Mouse (Mus musculus) adrenal gland, adult 18-20 months (tissue): ENCODE results near the gene Rxra. TPM values are rescaled to one million over a fixed set of nuclear protein-coding genes. Genes with fewer than 3 reads are reported as not detected.

ENCODE experiments used
- DNase-seq, 2 experiments: peaks; one replicate each; pipeline ENCODE4 v3.0.0; 2021 to 2022; ENCODE audit warnings: low spot score in 2 of 2
- total RNA-seq, 2 experiments: library from RNA; stranded (reverse); gene quantifications; 1 replicate in 1 of 2; 2 replicates in 1 of 2; pipeline ENCODE4 v1.2.3; 2021

Rxra gene
- total RNA-seq, 2 experiments from 2014 or later, result 52.1 to 52.6 TPM

DNA sequence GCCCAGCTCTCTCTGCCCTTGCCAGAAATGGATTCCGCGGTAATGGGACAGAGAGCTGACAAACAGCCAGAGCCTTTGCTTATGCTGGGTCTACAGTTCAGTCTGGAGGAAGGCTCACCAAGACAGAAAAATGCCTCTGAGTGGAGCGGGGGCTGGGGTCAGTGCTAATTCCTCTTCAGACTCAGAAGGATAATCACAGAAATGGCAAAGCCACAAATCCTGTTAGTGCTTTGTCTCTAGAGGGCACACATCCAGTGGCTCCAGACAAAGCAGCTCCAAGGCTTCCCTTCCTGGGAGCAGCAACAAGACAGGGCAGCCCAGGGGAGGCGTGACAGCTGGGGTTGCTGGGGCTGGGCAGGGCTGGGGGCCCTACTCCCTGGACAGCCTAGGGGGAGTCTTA lies 9.5 kb upstream of the Rxra start:
- no peak for DNase-seq

DNA sequence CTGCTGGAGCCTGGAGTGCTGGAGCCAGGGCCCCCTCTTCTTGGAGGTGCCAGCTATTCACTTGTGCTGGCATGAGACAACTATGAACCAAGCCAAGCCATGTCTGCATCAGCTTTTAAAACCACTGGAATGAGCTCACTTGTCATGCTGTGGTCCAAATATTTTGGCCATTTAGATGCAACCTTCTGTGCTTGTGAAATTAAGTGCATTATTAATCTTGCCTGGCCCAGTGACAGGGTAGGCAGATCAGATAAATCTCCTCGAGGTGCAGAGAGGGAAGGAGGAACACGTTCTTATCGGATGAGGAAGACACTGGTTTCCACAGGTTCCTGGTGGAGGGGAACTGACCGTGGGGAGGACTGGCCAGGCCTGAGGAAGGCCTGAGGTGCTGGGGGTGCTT lies 8.6 kb upstream of the Rxra start:
- no peak for DNase-seq

DNA sequence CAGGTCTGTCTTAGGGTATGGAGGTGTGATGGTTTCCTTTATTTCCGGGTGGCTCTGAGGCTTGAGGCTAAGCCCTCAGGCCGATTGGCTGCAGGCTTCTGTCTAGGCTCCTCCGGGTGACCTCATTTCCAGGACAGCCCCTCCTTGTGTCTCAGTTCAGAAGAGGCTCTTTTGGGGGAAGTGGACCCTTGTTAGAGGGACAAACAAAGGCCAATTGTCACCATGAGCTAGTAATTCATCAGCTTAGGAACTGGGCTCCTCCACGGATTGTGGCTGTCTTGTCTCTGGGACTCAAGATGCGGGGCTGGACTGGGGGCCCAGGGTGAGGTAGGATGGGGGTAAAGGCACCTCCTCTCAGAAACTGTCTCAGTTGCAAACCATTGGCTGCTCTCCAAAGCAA lies 5.5 kb upstream of the Rxra start:
- DNase-seq, result no peak

DNA sequence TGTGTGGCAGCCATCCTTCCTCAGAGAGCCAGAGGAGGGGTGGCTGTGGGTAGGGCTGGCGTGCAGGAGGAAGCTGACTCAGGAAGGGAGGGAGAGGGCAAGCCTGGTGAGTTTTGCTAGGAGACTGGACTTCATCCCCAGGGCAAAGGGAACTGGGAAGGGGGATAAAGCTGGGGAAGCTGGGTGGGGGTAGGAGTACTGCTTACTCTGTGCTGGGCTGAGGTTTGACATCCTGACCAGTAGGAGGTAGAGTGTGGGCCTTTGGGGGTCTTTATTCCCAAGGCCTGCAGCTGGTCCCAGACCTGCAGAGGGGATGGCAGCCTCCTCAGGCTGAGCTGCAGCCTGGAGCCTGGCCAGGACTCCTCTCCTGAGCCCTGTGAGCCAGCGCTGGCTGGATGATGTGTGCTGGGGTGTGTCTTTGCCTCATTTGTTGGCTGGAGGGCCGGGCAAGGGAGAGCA lies 4.6 kb upstream of the Rxra start:
- DNase-seq, result no peak

DNA sequence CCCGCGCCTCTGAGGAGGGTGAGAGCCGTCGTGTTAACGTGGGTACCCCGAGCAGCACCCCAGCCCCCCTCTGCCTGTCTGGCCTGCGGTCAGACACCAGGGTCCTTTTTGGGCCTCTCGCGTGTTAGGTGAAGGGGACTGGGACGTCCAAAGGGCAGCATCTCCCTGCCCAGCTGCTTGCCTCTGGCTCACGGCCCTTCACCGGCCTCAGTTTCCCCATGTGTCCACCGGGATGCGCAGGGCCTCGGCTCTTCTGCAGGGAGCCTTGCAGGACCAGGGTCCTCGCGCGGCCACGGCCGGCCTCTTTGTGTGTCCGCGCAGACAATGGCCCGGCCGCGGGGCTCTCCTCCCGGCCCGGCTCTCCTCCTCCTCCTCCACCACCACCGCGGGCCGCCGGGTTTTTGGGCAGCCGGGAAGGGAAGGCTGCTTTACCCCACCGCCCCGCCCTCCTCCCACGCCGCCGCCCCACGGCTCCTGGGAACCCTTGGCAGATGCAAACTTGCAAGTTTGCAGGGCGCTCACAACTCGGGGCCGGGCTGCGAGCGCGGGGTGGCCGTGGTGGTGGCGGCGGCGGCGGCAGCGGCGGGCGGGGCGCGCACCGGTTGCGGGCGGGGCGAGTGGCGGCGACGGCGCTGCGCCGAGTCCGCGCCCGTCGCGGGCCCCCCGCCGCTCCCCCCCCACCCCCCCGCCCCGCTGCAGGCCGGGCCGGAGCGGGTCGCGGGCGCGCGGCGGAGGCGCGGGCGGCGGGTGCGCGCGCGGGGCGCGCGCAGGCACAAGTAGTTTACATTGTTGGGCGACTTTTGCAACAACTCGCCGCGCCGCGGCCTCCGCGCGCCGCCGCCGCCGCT lies 462 bp downstream of the Rxra start:
- DNase-seq, result peak; percentile 72 to 81

DNA sequence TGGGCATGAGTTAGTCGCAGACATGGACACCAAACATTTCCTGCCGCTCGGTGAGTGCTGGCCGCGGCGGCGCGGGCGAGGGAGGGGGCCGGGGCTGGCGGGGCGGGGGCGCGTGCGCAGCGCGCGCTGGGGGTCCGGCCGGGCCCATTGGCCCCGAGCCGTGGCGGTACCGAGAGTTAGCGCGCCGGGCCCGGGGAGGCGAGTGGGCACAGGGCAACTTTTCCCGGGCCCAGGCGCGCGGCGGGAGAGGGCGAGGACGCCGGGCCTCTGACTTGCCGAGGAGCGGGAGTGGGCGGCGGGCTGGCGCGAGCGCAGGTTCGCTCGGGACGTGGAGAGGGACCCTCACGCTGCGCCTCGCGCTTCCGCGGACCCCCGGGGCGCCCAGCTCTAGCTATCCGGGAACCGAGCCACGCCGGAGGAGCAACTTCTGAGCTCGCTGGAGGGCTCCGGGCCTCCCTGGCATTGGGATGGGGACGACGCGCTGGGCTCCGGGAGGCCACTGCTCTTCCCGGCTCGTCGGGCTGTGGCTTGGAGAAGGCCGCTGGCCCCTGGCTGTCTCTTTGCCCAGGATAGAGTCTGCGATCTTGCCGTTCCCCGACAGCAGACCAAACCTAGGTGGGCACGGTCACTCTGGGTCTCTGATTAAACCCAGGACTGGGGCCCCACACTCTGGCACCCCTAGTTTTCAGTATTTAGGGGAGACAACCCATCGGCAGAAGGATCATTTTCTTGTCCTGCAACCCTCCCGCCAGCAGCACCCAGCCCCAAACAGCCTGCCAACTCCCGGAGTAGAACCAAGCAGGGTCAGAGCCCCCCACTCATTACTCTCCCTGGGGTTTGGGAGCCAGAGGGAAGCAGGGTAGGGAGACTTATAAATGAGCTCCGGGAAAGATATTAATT lies 1.4 kb downstream of the Rxra start:
- DNase-seq, result peak; percentile 62

DNA sequence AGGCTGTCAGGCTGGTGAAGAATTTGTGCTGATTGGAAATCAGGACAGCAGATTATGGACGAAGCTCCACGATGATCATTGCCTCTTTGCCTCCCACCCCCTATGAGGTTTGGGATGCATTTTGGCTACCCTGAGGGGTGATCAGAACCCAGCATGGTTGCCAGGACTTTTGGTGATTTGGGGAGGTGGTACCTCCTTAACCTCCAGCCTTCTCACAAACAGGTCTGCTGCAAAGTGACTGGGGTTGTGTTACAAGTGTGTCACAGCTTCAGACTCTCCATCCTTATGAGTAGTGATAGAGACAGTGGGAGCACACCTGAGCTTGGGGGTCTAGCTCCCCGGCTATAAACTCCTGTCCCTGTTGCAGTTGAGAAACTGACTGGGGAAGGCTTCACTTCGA lies 2.1 kb downstream of the Rxra start:
- no peak for DNase-seq

DNA sequence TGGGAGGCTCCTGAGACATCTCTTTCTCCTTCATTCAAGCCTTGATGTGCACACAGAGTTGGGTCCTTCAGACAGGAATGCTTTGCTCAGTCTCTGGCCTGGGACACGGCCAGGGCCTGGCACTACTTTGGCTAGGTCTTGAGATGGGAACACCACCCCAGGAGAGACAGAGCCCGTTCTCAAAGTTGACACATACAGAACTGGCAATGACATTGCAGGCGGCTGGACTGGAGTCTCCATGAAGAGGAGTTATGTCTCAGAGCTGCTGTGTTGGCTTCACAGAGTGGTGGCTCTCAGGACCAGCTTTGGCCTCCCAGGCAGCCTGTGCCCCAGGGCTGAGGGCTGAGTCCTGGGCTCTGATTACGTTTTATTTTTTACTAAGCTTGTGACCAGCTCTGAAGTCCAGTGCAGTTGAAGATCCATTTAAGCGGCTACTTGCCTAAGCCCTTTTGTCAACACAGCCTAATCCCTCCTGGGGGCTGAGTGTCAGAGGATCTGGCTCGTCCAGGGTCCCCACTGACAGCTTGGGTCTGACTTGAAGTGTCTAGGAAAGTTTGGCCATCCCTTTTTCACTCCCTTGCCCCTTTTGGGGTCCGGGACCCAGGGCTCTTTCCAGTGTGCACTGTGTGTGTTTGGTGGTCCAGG lies 2.7 kb downstream of the Rxra start:
- DNase-seq, result no peak

DNA sequence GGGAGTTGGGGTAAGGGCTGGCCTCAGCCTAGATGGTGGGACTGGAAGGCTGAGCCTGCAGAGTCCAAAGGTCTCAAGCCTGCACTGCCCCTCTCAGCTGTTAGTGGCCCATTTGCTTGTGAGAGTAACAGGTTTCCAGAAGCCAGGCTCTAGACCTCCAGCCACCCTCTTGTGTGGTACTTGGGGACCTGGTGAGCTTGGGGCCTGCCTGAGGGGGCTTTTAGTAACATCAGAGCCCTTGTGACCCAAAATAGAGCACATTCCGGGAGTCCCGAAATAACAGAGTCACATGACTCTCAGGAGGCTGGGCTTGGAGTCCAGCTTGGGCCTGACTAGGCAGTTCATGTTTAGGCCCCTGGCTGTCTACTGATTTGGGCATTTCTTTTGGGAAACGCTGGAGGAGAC lies 3.4 kb downstream of the Rxra start:
- no peak for DNase-seq

DNA sequence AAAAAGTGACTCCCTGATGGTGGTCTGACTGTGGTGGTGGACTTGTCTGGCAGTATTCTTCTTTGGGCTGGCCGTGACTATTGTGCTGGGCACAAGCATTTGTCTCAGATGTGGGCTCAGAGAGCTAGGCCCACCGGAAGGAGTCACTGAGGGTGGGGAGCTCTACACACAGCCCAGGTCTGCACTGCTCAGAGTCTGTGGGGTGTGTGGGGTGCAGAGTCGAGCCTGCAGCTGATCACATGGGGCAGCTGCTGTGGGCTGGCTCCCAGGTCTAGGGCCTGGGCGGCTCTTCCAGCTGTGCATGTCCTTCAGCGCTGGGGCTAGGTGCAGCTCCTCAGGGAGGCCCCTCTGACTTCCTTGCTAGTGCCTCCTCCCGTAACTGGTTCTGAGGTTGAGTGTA lies 3.8 kb downstream of the Rxra start:
- no peak for DNase-seq

DNA sequence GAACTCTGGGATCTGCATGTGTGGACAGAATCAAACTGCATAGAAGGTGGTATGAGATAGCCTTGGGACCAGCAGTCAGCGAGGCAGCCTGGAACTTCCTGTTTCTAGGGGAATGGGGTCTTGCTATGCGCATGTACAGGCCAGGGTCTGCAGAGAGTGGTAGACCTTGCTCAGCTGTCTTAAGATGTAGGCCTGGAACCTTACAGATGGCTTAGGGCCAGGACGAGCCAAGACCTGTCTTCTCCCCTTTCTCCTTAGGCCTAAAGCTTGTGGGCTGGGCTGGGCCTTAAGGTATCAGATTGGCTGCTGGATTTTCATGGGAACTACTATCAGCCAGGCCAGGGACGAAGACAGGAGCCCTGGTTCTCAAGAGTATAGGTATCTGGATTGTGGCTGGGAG lies 4.4 kb downstream of the Rxra start:
- DNase-seq, result no peak

DNA sequence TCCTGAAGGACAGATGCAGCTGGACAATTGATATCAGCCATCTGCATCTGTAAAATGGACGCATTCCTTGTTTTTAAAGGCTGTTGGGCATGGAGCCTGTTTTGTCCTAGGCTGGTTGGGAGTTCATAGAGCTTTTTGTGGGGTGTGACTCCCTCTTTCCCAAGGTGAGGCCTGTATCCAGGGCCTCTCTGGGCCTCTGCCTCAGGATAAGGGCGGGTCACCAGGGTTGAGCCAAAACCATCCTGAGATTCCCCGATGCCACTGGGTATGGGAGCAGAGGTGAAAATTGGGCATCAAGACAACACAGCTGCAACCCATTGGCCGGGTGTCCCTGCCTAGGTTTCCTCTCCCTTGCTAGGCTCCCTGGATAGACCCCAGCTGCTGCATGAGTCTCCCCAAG lies 5.2 kb downstream of the Rxra start:
- DNase-seq, result no peak

DNA sequence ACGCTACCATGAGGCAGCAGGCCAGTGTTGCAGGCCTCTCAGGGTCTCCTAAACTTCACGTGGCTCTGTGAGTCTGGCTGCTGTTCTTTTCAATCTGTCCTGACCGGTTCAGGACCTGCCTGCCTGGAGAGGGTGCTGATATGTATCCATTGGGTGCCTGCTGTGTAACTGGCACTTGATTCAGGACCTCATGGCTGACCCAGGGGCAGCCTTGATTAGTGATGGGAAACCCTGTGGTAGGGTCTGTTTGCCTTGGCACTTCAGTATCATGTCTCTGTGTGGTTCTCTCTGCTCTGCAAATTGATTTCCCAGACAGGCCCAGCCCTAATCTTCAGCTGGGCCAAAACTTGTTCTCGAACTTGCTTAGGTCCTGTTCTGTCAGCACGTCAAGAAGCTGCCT lies 5.9 kb downstream of the Rxra start:
- DNase-seq, result no peak

DNA sequence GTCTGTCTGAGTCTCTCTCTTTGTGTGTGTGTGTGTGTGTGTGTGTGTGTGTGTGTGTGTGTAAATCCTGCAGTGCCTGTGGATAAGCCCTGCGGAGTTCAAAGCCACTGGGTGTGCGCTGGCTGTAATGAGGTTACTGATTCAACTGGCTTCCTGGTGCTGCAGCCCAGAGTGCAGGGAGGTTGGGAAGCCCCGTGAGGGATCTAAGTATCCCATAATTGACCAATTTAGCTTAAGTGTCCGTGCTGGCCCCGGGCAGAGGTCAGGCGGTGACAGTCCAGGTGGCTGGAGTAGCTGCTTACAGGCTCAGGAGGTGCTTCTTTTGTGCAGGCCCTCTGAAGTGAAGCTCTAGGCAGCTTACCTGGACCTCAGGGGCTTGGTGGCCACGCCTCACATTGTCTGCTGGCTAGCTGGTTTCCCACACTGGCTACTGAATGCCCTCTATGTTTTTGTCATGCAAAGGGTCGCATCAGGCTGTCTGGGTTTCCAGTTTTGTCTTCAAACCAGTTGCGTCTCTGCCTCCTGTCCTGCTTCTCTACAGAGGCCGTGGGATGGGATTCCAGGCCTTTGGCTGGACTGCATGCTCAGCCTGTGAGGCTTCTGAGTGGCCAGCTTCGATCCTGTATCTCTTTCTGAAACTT lies 7.9 kb downstream of the Rxra start:
- DNase-seq, result no peak

DNA sequence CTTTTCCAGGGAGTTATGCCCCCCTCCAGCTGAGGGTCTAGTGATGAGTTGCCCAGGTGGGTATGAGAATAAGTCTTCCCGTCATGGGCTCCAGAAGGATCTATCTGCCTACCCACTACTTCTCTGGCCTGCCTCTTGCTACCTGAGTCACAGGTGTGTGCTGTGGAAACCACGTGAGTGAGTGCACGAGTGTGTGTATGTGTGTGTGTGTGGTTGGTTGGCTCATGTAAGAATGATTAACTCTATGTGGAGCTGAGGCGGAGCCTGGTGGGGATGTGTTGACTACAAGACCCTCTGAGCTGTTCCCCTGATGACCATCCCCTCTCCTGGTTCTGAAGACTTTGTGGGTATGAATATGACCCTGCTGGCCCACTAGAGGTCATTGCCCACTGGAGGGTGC lies 9.7 kb downstream of the Rxra start:
- DNase-seq, result no peak

DNA sequence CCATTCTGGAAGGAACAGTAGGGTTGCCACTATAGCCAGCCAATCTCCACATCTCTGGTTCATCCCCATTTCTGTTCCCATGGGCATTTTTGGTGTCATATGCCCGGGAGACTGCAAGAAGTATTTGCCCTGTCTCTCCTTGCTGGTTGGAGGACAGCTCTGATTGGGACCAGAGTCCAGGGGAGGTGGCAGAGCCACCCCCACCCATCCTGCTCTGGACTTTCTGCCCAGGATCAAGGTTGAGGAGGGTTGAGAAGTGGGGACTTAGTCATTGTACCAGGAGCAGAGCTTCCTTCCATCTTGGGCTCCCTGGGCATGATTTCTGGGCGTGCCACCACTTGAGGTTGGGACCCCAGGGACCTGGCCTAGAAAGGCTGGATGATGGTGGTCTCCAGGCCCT lies 10.1 kb downstream of the Rxra start:
- no peak for DNase-seq

DNA sequence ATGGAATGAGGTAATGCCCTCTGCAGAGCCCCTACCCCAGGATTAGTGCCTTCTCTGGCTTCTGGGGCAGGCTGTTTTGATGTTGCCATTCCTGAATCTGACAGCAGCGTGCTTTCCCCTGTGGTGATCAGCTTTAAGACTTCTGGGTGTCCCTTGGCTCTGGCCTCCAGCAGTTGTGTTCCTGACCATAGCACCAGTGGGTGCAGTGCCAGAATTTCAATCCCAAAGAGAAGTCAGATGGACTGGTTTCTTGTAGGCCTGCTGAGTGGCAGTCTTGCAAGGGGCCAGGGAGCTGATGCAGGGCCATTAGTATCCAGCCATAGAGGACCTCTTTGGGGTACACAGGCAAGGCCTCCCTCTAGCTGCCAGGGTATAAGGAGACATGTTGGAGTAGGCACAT lies 10.8 kb downstream of the Rxra start:
- DNase-seq, result no peak

DNA sequence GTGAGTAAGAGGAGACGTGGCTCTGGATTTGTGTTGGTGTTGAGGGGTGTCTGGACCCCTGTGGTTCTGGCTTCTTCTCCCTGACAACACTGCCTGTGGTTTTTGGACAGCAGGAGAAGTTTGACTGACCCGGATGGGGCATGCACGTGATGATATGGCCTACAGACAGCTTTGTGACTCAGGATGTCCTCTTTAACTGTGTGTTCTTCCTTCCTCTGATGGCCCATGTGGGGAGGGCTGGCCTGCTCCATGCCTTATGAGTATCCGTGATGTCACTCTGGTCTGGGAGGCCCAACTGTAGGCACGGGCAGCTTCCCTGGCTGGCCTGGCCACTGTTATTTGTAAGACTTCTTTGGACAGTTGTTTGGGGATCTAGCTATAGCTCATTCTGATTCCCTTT lies 11.7 kb downstream of the Rxra start:
- DNase-seq, result no peak

DNA sequence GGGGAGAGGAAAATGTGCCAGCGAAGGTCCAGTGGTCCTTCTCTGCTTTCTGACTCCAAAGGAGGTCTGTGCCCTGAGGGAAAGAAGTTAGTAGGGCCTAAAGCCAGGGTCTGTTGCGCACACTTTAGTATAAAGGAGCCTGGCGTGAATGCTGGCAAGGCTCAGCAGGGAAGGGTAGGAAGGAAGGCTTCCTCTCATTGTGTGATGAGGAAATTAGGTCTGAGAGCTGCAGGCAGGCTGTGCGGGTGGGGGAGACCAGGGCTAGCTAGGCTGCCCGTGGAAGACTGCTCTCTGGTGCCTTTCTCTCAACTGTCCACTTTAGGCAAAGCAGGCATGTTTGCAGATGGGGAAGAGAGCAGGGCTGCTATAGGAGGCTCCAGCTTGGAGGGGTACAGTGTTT lies 14.5 kb downstream of the Rxra start:
- no peak for DNase-seq

DNA sequence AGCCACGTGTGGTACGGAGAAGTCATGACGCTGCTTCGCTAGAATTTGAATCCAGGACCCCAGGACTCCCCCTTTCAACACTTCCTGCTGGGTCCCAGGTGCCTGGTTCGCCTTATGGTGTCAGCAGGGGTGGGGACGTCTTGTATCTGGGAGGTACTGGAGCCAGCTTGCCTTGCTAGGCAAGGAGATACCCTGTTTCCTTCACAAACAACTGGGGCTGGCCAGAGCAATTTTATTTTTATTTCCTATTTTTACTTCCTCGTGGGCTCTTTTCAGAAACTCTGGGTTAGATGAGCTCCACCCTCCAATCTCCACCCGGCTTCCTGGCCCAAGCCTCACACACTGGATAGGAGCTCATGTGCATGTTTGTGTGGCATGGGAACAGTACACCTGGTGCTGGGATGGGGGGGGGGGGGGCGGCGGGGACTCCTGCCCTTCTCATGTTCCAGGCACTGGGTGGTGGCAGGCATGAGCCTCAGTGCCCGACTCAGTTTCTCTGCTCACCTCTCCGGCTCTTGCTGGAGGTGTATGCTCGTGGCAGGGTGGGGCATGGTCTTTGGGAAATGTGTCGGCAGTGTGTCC lies 15.0 kb downstream of the Rxra start:
- no peak for DNase-seq

DNA sequence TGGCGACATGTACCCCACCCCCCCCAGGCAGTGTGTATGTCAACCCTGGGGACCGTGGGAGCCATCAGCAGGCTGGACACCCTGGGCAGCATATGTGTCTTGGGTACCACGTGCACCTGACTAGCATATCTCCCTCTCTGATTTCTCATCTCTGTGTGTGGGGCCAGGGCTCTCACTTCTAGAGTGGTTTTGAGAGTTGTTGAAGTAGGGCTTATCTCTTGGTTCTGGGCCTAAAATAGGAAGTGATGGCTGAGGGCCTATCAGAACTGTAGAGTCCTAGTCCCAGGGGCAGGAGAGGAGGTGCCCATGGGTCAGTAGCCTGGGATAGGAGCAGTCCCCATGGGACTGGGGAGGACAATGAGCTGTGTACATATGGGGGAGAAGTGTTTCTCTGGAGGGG lies 16.4 kb downstream of the Rxra start:
- DNase-seq, result no peak
